ENCODE assay signal across 8 mouse cellular contexts in the genomic region with DNA sequence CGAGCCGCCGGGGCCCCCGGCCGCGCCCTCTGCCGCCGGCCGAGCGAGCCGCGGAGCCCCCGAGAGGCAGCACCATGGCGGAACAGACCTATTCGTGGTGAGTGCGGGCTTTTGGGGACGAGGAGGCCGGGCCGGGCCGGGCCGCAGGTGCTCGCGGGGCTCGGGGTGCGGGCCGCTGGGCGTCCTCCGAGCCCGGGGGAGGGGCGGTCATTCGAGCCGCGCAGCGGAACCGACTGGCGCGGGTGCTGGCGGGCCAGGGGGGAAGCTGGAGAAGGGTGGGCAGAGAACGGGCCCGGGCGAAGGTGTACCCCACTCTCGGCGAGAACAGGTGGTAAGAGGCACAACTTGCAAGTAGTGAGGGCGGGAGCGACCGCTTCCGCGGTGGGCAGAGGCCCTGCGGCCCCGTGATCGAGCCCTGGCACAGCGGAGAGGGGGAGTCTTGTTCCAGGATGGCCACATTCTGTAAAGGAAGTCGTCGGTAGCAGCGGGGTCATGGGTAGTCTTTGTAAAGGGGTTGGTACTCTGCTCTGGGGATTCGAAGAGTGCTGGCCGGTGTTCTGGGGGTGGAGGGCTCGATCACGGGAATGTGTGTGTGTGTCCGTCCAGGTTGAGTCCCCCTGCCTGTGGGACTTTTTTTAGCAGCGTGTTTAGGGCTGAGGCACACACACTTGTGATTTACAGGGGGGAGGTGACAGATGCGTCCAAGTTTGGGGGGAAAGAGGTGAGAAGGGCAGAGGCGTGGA. TPM values are rescaled to one million over a fixed set of nuclear protein-coding genes. Genes with fewer than 3 reads are reported as not detected.
A peak's percentile ranks its signal among the peaks of the same experiment; 100 is the strongest.
DNase-seq lines count a peak whose midpoint lies in the region; ATAC-seq and TF ChIP-seq lines count a peak whose summit lies in the region.

No protein-coding gene starts in this region.

- intact Hi-C loops in left cerebral cortex, adult 2 months (cut with DNase I): loop anchor here (2.0 kb wide), 1 partner anchor 65 kb away; no protein-coding TSS in a partner anchor

- no peaks in the 10 kb centered on the region for H3K36me3 ChIP-seq in hindbrain, embryonic 14.5 days (replicated peaks; ENCODE audit: control insufficient read depth, insufficient read depth)
- H3K36me3 ChIP-seq in macrophage (ENCODE audit: inconsistent target): no peaks in the 10 kb centered on the region

- WGBS in hindbrain, embryonic 14.5 days: under 1% methylated on average over 63 of the region's 63 CpGs
- WGBS in macrophage (ENCODE audit: missing documents): under 1% methylated on average over 58 of the region's 63 CpGs

- H3K4me1 ChIP-seq in hindbrain, embryonic 14.5 days (replicated peaks; ENCODE audit: control insufficient read depth, insufficient read depth, low read length): peaks cover 26% of the 10 kb centered on the region

- ATAC-seq in hindbrain, embryonic 14.5 days (ENCODE audit: low FRiP score): peak; percentile 51

- peak; percentile 55 for DNase-seq in T-cell, adult 2 months (ENCODE audit: low spot score)
- DNase-seq in cerebellum, postnatal 14 days: peak; percentile 61
- peak; percentile 16 to 21 for DNase-seq in frontal cortex, postnatal 25 days (ENCODE audit: low spot score in 2 of 2)
- DNase-seq in hindbrain, embryonic 14.5 days (ENCODE audit: low spot score): no peak
- DNase-seq in left cerebral cortex, adult 2 months (ENCODE audit: extremely low spot score in 1 of 2, low spot score in 2 of 2): peak; percentile 46 to 50
- peak; percentile 38 for DNase-seq in right cerebral cortex, adult 18-20 months
- DNase-seq in urinary bladder, postnatal 14 days (ENCODE audit: low spot score): peak; percentile 51

- no peaks in the 10 kb centered on the region for H3K9me3 ChIP-seq in hindbrain, embryonic 14.5 days (ENCODE audit: control insufficient read depth, low read length)

- H3K27me3 ChIP-seq in hindbrain, embryonic 14.5 days (ENCODE audit: control insufficient read depth, insufficient read depth, low read length): no peaks in the 10 kb centered on the region

- H3K27ac ChIP-seq in hindbrain, embryonic 14.5 days: peak overlapping the region; percentile 91
- peak overlapping the region; percentile 88 for H3K27ac ChIP-seq in left cerebral cortex, adult 2 months
- H3K27ac ChIP-seq in macrophage: peak overlapping the region; percentile 17

- TF ChIP-seq CTCF in left cerebral cortex, adult 2 months (IDR thresholded peaks at IDR 0.05): no peak

- H3K4me2 ChIP-seq in hindbrain, embryonic 14.5 days (replicated peaks): peak overlapping the region; percentile 76

- peaks cover 52% of the 10 kb centered on the region for H3K79me2 ChIP-seq in macrophage (ENCODE audit: inconsistent target)

- peak overlapping the region; percentile 78 for H3K4me3 ChIP-seq in hindbrain, embryonic 14.5 days (replicated peaks; ENCODE audit: low read length)
- H3K4me3 ChIP-seq in left cerebral cortex, adult 2 months: peak overlapping the region; percentile 96
- peak overlapping the region; percentile 82 for H3K4me3 ChIP-seq in macrophage (ENCODE audit: inconsistent target)

- H3K9ac ChIP-seq in hindbrain, embryonic 14.5 days: peak overlapping the region; percentile 92

RNA-seq across cellular contexts. Expression of gene Sppl3, which starts 0.8 kb away (rescaled TPM):
- polyA plus RNA-seq in hindbrain, embryonic 14.5 days (2014; fragmentation: Nextera tagmentation; extraction: Ambion mirVana): 30.1 and 31.5 TPM in 2 replicates
- total RNA-seq in left cerebral cortex, adult 2 months (2021): 10 to 100 TPM; 85.2 to 87.0 TPM
- 10 to 100 TPM; 13.2 to 65.7 (median 45.8) TPM for total RNA-seq in macrophage (2018; cell fraction: chromatin; rRNA removed)
- total RNA-seq in macrophage (2018; cell fraction: cytosol; rRNA removed): 10 to 100 TPM; 21.5 to 47.7 (median 33.3) TPM
- 10 to 100 TPM; 34.1 to 80.5 (median 58.9) TPM for total RNA-seq in macrophage (2018; cell fraction: nucleus; rRNA removed)
- polyA plus RNA-seq in macrophage (2018): 21.6 to 35.1 TPM (median 24.9 TPM) in 3 replicates

RNA-seq across cellular contexts. Expression of gene Hnf1a, which starts 40.8 kb away (rescaled TPM):
- polyA plus RNA-seq in hindbrain, embryonic 14.5 days (2014; fragmentation: Nextera tagmentation; extraction: Ambion mirVana): 0.07 TPM in 1 of 2 replicates, not detected in the other
- total RNA-seq in left cerebral cortex, adult 2 months (2021): not detected
- not detected for total RNA-seq in macrophage (2018; cell fraction: chromatin; rRNA removed)
- total RNA-seq in macrophage (2018; cell fraction: cytosol; rRNA removed): under 1 TPM in 1 of 26 experiments, not detected in 25; 0.05 TPM
- not detected for total RNA-seq in macrophage (2018; cell fraction: nucleus; rRNA removed)
- polyA plus RNA-seq in macrophage (2018): not detected in 3 replicates

Comparison
In these comparisons a context has a peak if more than half of its experiments do, and no peak if none do; other contexts are left out.
1. H3K27ac ChIP-seq: peak in every context shown above with its lines; median percentile 91 in hindbrain, embryonic 14.5 days; 88 in left cerebral cortex, adult 2 months; 17 in macrophage.